Mouse (Mus musculus) ES-Bruce4 (cell line): Measurements from ENCODE around the gene Pus10.

Experiments
- CTCF ChIP-seq: IDR thresholded peaks from one replicate; pipeline ENCODE4 v1.8.1; 2011; ENCODE audit warnings: low read depth, low read length
- POLR2A ChIP-seq: IDR thresholded peaks from one replicate; pipeline ENCODE4 v1.8.1; 2011; ENCODE audit warnings: low read length; ENCODE audit not compliant: insufficient read depth

DNA sequence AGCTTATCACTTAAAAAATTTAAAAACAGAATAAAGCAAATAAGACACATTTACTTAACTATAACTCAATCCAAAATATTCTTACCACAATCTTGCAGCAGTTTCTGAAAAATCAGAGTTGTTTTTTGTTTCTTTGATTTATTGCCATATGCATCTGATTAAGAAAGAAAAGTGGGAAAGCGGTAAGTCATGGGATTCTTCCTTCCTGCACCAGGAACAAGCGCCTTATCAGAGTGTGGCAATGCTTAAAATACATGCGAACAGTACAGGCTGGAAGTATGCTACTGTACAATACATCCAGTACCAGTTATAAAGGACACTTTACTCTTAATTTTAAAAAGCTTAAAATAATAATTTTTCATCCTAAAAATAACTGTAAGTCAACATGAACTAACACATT, 78.9 kb downstream of the Pus10 start:
- no peak for TF ChIP-seq POLR2A
- no peak for TF ChIP-seq CTCF
